In the genomic region with DNA sequence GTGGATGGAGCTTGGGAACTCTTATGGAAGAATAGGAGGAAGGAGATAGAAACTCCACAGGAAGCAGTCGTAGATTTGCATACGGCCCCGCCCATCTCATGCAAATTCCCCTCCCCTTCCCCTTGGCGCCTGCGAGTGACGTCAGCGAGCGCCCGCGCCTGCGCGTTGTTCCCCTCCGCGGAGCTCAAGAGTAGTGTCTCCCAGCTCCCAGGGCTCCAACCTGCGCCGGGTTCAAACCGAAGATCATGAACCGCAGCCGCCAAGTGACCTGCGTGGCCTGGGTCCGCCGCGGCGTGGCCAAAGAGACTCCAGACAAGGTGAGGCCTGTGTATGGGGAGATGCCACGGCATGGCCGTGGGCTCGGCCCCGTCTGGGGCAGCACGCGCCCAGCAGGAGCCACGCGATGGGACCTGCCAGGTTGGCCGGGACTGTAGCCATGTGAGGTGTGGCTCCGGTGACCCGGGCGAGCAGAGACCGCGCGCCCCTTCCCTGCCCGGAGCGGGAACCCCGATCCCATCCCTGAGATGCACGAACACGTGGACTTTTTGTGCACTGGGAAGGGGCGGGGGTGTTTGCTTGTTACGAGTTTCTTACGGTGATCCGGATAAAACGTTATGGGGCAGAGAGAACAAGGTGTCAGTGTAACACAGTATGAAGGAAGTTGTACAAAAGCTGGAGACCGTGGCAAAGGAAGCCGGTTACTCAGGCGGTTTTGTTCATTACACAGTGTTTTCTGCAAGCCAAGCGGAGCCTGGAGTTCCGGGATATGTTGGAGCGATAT, we compare ENCODE assay signal across 8 mouse cellular contexts. TPM values are rescaled to one million over a fixed set of nuclear protein-coding genes. Genes with fewer than 3 reads are reported as not detected.
A peak's percentile ranks its signal among the peaks of the same experiment; 100 is the strongest.
DNase-seq lines count a peak whose midpoint lies in the region; ATAC-seq lines count a peak whose summit lies in the region.

No protein-coding gene starts in this region.

- peak overlapping the region; percentile 93 for H3K9ac ChIP-seq in heart, embryonic 13.5 days
- H3K9ac ChIP-seq in liver, embryonic 12.5 days, result peak overlapping the region; percentile 83
- H3K9ac ChIP-seq in stomach, embryonic 15.5 days, result peak overlapping the region; percentile 88

- ATAC-seq in heart, embryonic 13.5 days (ENCODE audit: extremely low read depth, insufficient number of reproducible peaks, low FRiP score, low TSS enrichment), result peak; percentile 90; the same call in 1 of the 2 replicates
- peak; percentile 93 for ATAC-seq in liver, embryonic 12.5 days
- peak; percentile 92 for ATAC-seq in stomach, embryonic 15.5 days (ENCODE audit: insufficient read depth, low FRiP score, low read depth)

- H3K36me3 ChIP-seq in heart, embryonic 13.5 days, result peaks cover 29% of the 10 kb centered on the region
- H3K36me3 ChIP-seq in liver, embryonic 12.5 days, result peaks cover 31% of the 10 kb centered on the region
- H3K36me3 ChIP-seq in stomach, embryonic 15.5 days, result peaks cover 21% of the 10 kb centered on the region

- DNase-seq in CD4-positive, CD25-positive, alpha-beta regulatory T cell, adult 2 months (ENCODE audit: low read depth, low spot score), result peak; percentile 94
- DNase-seq in fat pad, adult 2 months (ENCODE audit: extremely low read depth, low read depth, low spot score), result peak; percentile 19
- peak; percentile 96 for DNase-seq in kidney, postnatal 10 days
- DNase-seq in natural killer cell, adult 2 months (ENCODE audit: low spot score in 2 of 2), result peak; percentile 84 to 87

- H3K4me2 ChIP-seq in heart, embryonic 13.5 days, result peak overlapping the region; percentile 93
- H3K4me2 ChIP-seq in liver, embryonic 12.5 days, result peak overlapping the region; percentile 89
- peak overlapping the region; percentile 73 for H3K4me2 ChIP-seq in stomach, embryonic 15.5 days

- no peaks in the 10 kb centered on the region for H3K27me3 ChIP-seq in heart, embryonic 13.5 days (replicated peaks)
- no peaks in the 10 kb centered on the region for H3K27me3 ChIP-seq in liver, embryonic 12.5 days (replicated peaks)
- no peaks in the 10 kb centered on the region for H3K27me3 ChIP-seq in stomach, embryonic 15.5 days (replicated peaks)

- no peak overlapping the region for H3K27ac ChIP-seq in brown adipose tissue, adult 24 weeks (replicated peaks; ENCODE audit: low read depth, low read length)
- H3K27ac ChIP-seq in heart, embryonic 13.5 days (replicated peaks), result peak overlapping the region; percentile 51
- H3K27ac ChIP-seq in liver, embryonic 12.5 days, result peak overlapping the region; percentile 78
- H3K27ac ChIP-seq in stomach, embryonic 15.5 days, result peak overlapping the region; percentile 67; the same call in 1 of the 2 replicates

- WGBS in heart, embryonic 13.5 days, result under 1% methylated on average over 55 of the region's 55 CpGs
- WGBS in liver, embryonic 12.5 days (ENCODE audit: insufficient replicate concordance), result 1% methylated on average over 55 of the region's 55 CpGs
- WGBS in stomach, embryonic 15.5 days, result under 1% methylated on average over 55 of the region's 55 CpGs

- 0 out of 2 replicates have a peak, but pooled peaks cover 2% of the 10 kb centered on the region for H3K4me1 ChIP-seq in brown adipose tissue, adult 24 weeks (ENCODE audit: control insufficient read depth, insufficient read depth, insufficient read length, low read length)
- peaks cover 14% of the 10 kb centered on the region for H3K4me1 ChIP-seq in heart, embryonic 13.5 days
- peaks cover 16% of the 10 kb centered on the region for H3K4me1 ChIP-seq in liver, embryonic 12.5 days
- H3K4me1 ChIP-seq in stomach, embryonic 15.5 days, result peaks cover 11% of the 10 kb centered on the region; the same call in 1 of the 2 replicates

- no peaks in the 10 kb centered on the region for H3K9me3 ChIP-seq in heart, embryonic 13.5 days
- no peaks in the 10 kb centered on the region for H3K9me3 ChIP-seq in liver, embryonic 12.5 days (replicated peaks)
- no peaks in the 10 kb centered on the region for H3K9me3 ChIP-seq in stomach, embryonic 15.5 days

- H3K4me3 ChIP-seq in brown adipose tissue, adult 24 weeks (ENCODE audit: insufficient read depth, low read depth, low read length), result peak overlapping the region; percentile 99
- peak overlapping the region; percentile 97 for H3K4me3 ChIP-seq in heart, embryonic 13.5 days
- H3K4me3 ChIP-seq in liver, embryonic 12.5 days, result peak overlapping the region; percentile 91
- H3K4me3 ChIP-seq in stomach, embryonic 15.5 days (replicated peaks), result peak overlapping the region; percentile 100

RNA-seq across cellular contexts. Expression of gene Pwp1, which starts 42.6 kb away (rescaled TPM):
- polyA plus RNA-seq in brown adipose tissue, adult 24 weeks (2012; ENCODE audit: insufficient read depth, insufficient read length, missing spikeins), result 9.5 and 12.7 TPM in 2 replicates
- 44.2 and 47.0 TPM in 2 replicates for polyA plus RNA-seq in heart, embryonic 13.5 days (2015; fragmentation: Nextera tagmentation; extraction: Ambion mirVana)
- 58.1 and 59.6 TPM in 2 replicates for polyA plus RNA-seq in liver, embryonic 12.5 days (2016; fragmentation: Nextera tagmentation; extraction: Ambion mirVana)
- 65.7 and 66.2 TPM in 2 replicates for polyA plus RNA-seq in stomach, embryonic 15.5 days (2015; fragmentation: Nextera tagmentation; extraction: Ambion mirVana)

RNA-seq across cellular contexts. Expression of gene Prdm4, which starts 45.1 kb away (rescaled TPM):
- polyA plus RNA-seq in brown adipose tissue, adult 24 weeks (2012; ENCODE audit: insufficient read depth, insufficient read length, missing spikeins), result 4.3 and 6.4 TPM in 2 replicates
- polyA plus RNA-seq in heart, embryonic 13.5 days (2015; fragmentation: Nextera tagmentation; extraction: Ambion mirVana), result 9.4 and 10.5 TPM in 2 replicates
- polyA plus RNA-seq in liver, embryonic 12.5 days (2016; fragmentation: Nextera tagmentation; extraction: Ambion mirVana), result 13.0 and 14.2 TPM in 2 replicates
- polyA plus RNA-seq in stomach, embryonic 15.5 days (2015; fragmentation: Nextera tagmentation; extraction: Ambion mirVana), result 13.1 and 14.9 TPM in 2 replicates

RNA-seq across cellular contexts. Expression of gene Ascl4, which starts 55.6 kb away (rescaled TPM):
- not detected in 2 replicates for polyA plus RNA-seq in brown adipose tissue, adult 24 weeks (2012; ENCODE audit: insufficient read depth, insufficient read length, missing spikeins)
- 0.07 TPM in 1 of 2 replicates, not detected in the other for polyA plus RNA-seq in heart, embryonic 13.5 days (2015; fragmentation: Nextera tagmentation; extraction: Ambion mirVana)
- polyA plus RNA-seq in liver, embryonic 12.5 days (2016; fragmentation: Nextera tagmentation; extraction: Ambion mirVana), result not detected in 2 replicates
- polyA plus RNA-seq in stomach, embryonic 15.5 days (2015; fragmentation: Nextera tagmentation; extraction: Ambion mirVana), result 0.35 and 0.37 TPM in 2 replicates

Comparison
In these comparisons a context has a peak if more than half of its experiments do, and no peak if none do; other contexts are left out.
1. DNase-seq: peak in every context shown above with its lines; median percentile 96 in kidney, postnatal 10 days; 94 in CD4-positive, CD25-positive, alpha-beta regulatory T cell, adult 2 months; 86 in natural killer cell, adult 2 months; 19 in fat pad, adult 2 months.